Mouse (Mus musculus): ENCODE data around the gene Afap1. TPM values are rescaled to one million over a fixed set of nuclear protein-coding genes. Genes with fewer than 3 reads are reported as not detected.
A peak's percentile ranks its signal among the peaks of the same experiment; 100 is the strongest.

Gene Afap1
- polyA plus RNA-seq, 1 experiment from 2014 or later = 18.8 TPM

- no peaks in the 10 kb centered on the region for H3K27me3 ChIP-seq (replicated peaks; ENCODE audit: control insufficient read depth, insufficient read depth, low read length)
- H3K36me3 ChIP-seq (ENCODE audit: control insufficient read depth, insufficient read depth, low read length) = no peaks in the 10 kb centered on the region
- ATAC-seq (replicated peaks; ENCODE audit: low FRiP score, low TSS enrichment, low read depth) = peak; percentile 38
- H3K9ac ChIP-seq (ENCODE audit: low read length) = no peak overlapping the region
- H3K4me1 ChIP-seq (replicated peaks; ENCODE audit: control insufficient read depth, insufficient read depth, low read length) = peaks cover 36% of the 10 kb centered on the region
- peak overlapping the region; percentile 22 for H3K4me2 ChIP-seq (ENCODE audit: low read length)
- 7% methylated on average over 10 of the region's 10 CpGs for WGBS
- H3K9me3 ChIP-seq (ENCODE audit: control insufficient read depth, low read length) = no peaks in the 10 kb centered on the region
- DNase-seq (ENCODE audit: low spot score) = no peak
- H3K27ac ChIP-seq (ENCODE audit: low read depth) = peak overlapping the region; percentile 40; the same call in 1 of the 2 replicates
- no peak overlapping the region for H3K4me3 ChIP-seq (ENCODE audit: low read depth, low read length)
Observed at GRCm38 (mm10) chr5:35900401-35901225, 7.5 kb downstream of the Afap1 start.

DNA sequence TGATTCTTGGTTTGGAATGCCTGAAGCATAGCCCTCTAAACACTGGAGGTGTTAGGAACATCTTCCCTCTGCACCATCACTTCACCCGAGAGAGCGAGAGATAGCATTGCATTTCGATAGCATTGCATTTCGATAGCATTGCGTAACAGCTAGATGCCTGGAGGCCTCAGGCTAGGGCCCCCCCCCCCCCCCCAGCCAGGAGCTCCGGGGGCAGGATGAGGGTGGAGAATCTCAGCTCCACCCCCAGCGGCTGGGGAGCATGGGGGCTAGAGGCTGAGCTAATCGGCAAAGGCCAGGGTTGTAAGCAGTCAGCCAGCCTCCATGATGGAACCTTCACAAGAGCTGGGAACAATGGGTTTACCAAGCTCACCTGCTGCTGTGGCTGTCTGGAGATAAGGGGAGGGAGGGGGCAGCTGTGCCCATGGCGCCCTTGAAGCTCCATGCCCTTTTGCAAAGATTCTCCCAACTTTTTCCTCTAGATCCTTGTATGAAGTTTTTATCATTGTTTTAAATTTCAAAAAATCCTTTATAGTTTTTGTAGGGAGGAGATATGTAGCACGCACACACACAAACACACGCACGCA is 8.2 kb downstream of the Afap1 start:
- no peak overlapping the region for H3K9ac ChIP-seq (ENCODE audit: low read length)
- no peaks in the 10 kb centered on the region for H3K9me3 ChIP-seq (ENCODE audit: control insufficient read depth, low read length)
- H3K36me3 ChIP-seq (ENCODE audit: control insufficient read depth, insufficient read depth, low read length) = no peaks in the 10 kb centered on the region
- H3K27me3 ChIP-seq (replicated peaks; ENCODE audit: control insufficient read depth, insufficient read depth, low read length) = no peaks in the 10 kb centered on the region
- peak overlapping the region; percentile 36; the same call in 1 of the 2 replicates for H3K27ac ChIP-seq (ENCODE audit: low read depth)
- peaks cover 31% of the 10 kb centered on the region for H3K4me1 ChIP-seq (replicated peaks; ENCODE audit: control insufficient read depth, insufficient read depth, low read length)
- H3K4me3 ChIP-seq (ENCODE audit: low read depth, low read length) = no peak overlapping the region
- ATAC-seq (replicated peaks; ENCODE audit: low FRiP score, low TSS enrichment, low read depth) = peak; percentile 57
- peak overlapping the region; percentile 22 for H3K4me2 ChIP-seq (ENCODE audit: low read length)
- DNase-seq (ENCODE audit: low spot score) = no peak
- 36% methylated on average over 12 of the region's 12 CpGs for WGBS

DNA sequence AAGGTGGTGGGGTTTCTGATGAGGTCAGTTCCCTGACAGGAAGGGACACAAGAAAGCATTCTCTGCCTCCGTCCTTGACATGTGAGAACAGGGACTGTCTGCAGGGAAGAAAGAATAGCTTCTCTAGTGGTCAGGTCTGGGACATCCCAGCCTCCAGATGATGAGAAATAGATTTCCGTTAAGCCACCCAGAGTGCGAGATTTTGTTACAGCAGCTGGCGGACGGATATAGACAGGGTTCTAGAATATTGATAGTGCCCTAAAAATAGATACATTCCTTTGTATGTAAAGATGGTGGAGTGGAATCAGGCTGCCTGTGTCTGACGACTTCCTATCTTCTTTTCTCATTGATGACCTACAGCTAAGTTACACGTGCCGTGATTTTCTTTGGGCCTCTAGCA is 10.3 kb downstream of the Afap1 start:
- Histone ChIP-seq H3K27me3 (replicated peaks; ENCODE audit: control insufficient read depth, insufficient read depth, low read length) (no peaks in the 10 kb centered on the region), H3K4me2 (ENCODE audit: low read length) (no peak overlapping the region), H3K27ac (ENCODE audit: low read depth) (no peak overlapping the region), H3K36me3 (ENCODE audit: control insufficient read depth, insufficient read depth, low read length) (no peaks in the 10 kb centered on the region), H3K9me3 (ENCODE audit: control insufficient read depth, low read length) (no peaks in the 10 kb centered on the region), H3K4me1 (replicated peaks; ENCODE audit: control insufficient read depth, insufficient read depth, low read length) (peaks cover 49% of the 10 kb centered on the region), H3K4me3 (ENCODE audit: low read depth, low read length) (no peak overlapping the region), H3K9ac (ENCODE audit: low read length) (no peak overlapping the region)
- WGBS = 58% methylated on average over 8 of the region's 8 CpGs
- DNase-seq (ENCODE audit: low spot score) (no peak), ATAC-seq (replicated peaks; ENCODE audit: low FRiP score, low TSS enrichment, low read depth) (no peak)

- Histone ChIP-seq H3K4me1 (replicated peaks; ENCODE audit: control insufficient read depth, insufficient read depth, low read length) (peaks cover 55% of the 10 kb centered on the region), H3K27ac (ENCODE audit: low read depth) (no peak overlapping the region), H3K27me3 (replicated peaks; ENCODE audit: control insufficient read depth, insufficient read depth, low read length) (no peaks in the 10 kb centered on the region), H3K36me3 (ENCODE audit: control insufficient read depth, insufficient read depth, low read length) (no peaks in the 10 kb centered on the region), H3K4me2 (ENCODE audit: low read length) (no peak overlapping the region), H3K9me3 (ENCODE audit: control insufficient read depth, low read length) (no peaks in the 10 kb centered on the region), H3K9ac (ENCODE audit: low read length) (no peak overlapping the region), H3K4me3 (ENCODE audit: low read depth, low read length) (no peak overlapping the region)
- ATAC-seq (replicated peaks; ENCODE audit: low FRiP score, low TSS enrichment, low read depth) = no peak
- no peak for DNase-seq (ENCODE audit: low spot score)
- 48% methylated on average over 8 of the region's 8 CpGs for WGBS
Observed at GRCm38 (mm10) chr5:35905283-35905682, 12.2 kb downstream of the Afap1 start.

- 64% methylated on average over 4 of the region's 4 CpGs for WGBS
- H3K27me3 ChIP-seq (replicated peaks; ENCODE audit: control insufficient read depth, insufficient read depth, low read length) = no peaks in the 10 kb centered on the region
- no peak overlapping the region for H3K4me3 ChIP-seq (ENCODE audit: low read depth, low read length)
- DNase-seq (ENCODE audit: low spot score) = no peak
- no peak overlapping the region for H3K4me2 ChIP-seq (ENCODE audit: low read length)
- no peaks in the 10 kb centered on the region for H3K9me3 ChIP-seq (ENCODE audit: control insufficient read depth, low read length)
- H3K9ac ChIP-seq (ENCODE audit: low read length) = no peak overlapping the region
- H3K36me3 ChIP-seq (ENCODE audit: control insufficient read depth, insufficient read depth, low read length) = peaks cover 4% of the 10 kb centered on the region; the same call in 1 of the 2 replicates
- peaks cover 42% of the 10 kb centered on the region for H3K4me1 ChIP-seq (replicated peaks; ENCODE audit: control insufficient read depth, insufficient read depth, low read length)
- no peak for ATAC-seq (replicated peaks; ENCODE audit: low FRiP score, low TSS enrichment, low read depth)
- no peak overlapping the region for H3K27ac ChIP-seq (ENCODE audit: low read depth)
Observed at GRCm38 (mm10) chr5:35907090-35907489, 14.0 kb downstream of the Afap1 start.

GRCm38 (mm10) chr5:35907633-35908426 is 14.7 kb downstream of the Afap1 start:
- Histone ChIP-seq H3K36me3 (ENCODE audit: control insufficient read depth, insufficient read depth, low read length) (peaks cover 4% of the 10 kb centered on the region; the same call in 1 of the 2 replicates), H3K27ac (ENCODE audit: low read depth) (peak overlapping the region; percentile 69; the same call in 1 of the 2 replicates), H3K4me3 (ENCODE audit: low read depth, low read length) (no peak overlapping the region), H3K9ac (ENCODE audit: low read length) (no peak overlapping the region), H3K4me2 (ENCODE audit: low read length) (no peak overlapping the region), H3K4me1 (replicated peaks; ENCODE audit: control insufficient read depth, insufficient read depth, low read length) (peaks cover 42% of the 10 kb centered on the region), H3K9me3 (ENCODE audit: control insufficient read depth, low read length) (no peaks in the 10 kb centered on the region), H3K27me3 (replicated peaks; ENCODE audit: control insufficient read depth, insufficient read depth, low read length) (no peaks in the 10 kb centered on the region)
- peak; percentile 59 for ATAC-seq (replicated peaks; ENCODE audit: low FRiP score, low TSS enrichment, low read depth)
- peak; percentile 70 for DNase-seq (ENCODE audit: low spot score)
- 22% methylated on average over 15 of the region's 15 CpGs for WGBS

- no peaks in the 10 kb centered on the region for H3K9me3 ChIP-seq (ENCODE audit: control insufficient read depth, low read length)
- no peak overlapping the region for H3K9ac ChIP-seq (ENCODE audit: low read length)
- no peak for ATAC-seq (replicated peaks; ENCODE audit: low FRiP score, low TSS enrichment, low read depth)
- peaks cover 34% of the 10 kb centered on the region for H3K4me1 ChIP-seq (replicated peaks; ENCODE audit: control insufficient read depth, insufficient read depth, low read length)
- H3K27me3 ChIP-seq (replicated peaks; ENCODE audit: control insufficient read depth, insufficient read depth, low read length) = no peaks in the 10 kb centered on the region
- 56% methylated on average over 13 of the region's 13 CpGs for WGBS
- peak overlapping the region; percentile 69 for H3K27ac ChIP-seq (ENCODE audit: low read depth)
- DNase-seq (ENCODE audit: low spot score) = no peak
- H3K4me3 ChIP-seq (ENCODE audit: low read depth, low read length) = no peak overlapping the region
- H3K4me2 ChIP-seq (ENCODE audit: low read length) = no peak overlapping the region
- H3K36me3 ChIP-seq (ENCODE audit: control insufficient read depth, insufficient read depth, low read length) = peaks cover 4% of the 10 kb centered on the region; the same call in 1 of the 2 replicates
Observed at GRCm38 (mm10) chr5:35908626-35909443, 15.7 kb downstream of the Afap1 start.

All from intestine, embryonic 14.5 days (tissue).